Mouse (Mus musculus): ENCODE measurements around the gene Onecut3.

Gene Onecut3

DNA sequence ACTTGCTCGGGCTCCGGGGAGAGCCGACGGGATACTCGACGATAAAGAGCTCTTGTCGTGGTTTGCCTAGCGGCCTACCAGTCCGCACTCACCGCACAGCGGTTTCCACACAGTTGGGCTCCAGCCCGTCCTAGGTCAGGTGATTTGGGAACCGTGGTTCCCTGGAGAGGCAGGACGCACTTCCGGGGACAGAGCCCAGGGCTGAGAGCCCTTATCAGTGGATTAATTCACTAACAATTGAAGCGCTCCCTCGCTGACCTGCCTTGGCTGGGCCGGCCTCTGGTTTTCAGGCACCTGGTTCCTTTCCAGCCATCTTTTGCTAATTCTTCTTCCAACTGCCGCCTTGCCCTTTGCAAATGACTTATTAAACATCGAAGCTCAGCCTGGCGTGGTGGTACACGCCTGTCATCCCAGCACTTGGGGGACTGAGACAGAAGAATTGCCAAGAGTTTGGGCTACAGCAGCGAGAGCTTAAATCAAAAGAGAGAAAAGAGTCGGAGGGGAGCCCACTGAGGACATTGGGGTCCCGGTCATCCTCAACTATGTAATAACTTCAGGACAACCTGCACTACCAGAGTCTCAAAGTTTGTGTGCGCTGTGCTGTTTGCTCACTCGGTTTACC, 9.1 kb downstream of the Onecut3 start:
- DNase-seq (ENCODE audit: low spot score in 2 of 2): no peak

DNA sequence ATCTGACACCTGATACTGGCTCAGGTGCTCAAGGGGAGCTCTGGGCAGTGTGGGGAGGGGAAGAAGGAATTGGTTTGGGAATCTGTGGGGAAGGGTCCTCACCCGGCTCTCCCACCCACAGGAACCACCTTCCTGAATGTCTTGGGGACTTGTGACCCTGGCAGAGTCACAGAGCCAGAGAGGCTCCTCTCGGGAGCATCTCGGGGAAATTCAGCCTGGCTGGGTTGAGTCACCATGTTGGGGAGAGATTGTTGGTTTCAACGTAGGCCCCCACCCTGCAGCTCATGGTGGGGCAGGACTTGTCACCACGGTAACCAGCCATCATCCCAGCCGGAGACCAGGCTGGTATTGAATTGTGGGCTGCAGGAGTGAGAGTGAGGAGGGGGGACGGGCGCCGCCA, 10.1 kb downstream of the Onecut3 start:
- no peak for DNase-seq (ENCODE audit: low spot score in 2 of 2)

DNA sequence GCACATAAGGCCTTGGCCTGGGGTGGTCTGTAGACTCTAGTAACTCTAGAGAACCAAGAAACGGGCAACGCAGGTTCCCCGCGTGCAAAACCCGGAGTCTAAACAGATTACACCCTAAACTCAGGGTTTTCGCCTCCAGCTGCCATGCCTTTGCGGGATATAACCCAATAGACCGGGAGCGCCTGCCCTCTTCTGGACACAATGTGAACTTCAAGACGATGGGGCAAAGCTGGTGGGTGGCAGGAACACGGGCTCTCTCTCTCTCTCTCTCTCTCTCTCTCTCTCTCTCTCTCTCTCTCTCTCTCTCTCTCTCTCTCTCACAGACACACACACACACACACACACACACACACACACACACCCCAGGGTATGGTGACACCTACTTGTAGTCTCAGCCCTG, 11.6 kb downstream of the Onecut3 start:
- peak; percentile 48 to 49 for DNase-seq (ENCODE audit: low spot score in 2 of 2)

DNA sequence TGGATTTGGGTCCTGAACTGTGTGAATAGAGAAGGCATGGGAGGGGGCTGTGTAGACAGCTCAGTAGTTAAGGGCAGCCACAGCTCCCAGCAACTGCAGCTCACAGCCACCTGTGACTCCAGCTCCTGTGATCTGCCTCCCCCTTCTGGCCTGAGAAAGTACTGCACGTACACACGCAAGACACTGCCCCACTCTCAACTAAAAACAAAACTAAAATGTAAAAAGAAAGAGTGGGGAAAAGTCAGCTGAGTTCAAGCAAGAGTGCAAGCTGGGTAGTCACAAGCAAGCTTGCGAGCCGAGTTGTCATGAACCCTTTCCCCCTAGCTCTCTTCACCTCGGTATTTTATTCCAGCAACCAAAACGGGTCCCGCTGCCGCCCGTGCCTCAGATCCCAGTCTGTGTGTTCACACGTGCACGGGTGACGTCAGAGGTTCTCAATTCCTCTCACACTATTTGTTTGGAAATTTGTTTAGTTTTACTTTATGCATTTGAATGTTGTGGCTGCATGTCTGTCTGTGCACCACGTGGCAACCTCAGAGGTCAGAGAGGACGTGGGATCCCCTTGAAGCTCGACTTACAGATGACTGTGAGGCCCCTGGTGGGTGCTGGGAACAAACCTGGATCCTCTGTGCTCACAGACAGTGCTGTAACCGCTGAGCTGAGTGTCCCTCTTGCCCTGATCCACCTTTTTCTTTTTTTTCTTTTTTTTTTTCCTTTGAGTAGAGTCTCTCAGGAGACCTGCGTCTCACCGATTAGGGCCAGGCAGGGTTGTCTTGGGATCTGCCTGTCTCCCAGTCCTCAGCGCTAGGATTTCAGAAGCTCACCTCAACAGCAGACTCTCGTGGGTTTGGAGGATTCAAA, 15.0 kb downstream of the Onecut3 start:
- DNase-seq (ENCODE audit: low spot score in 2 of 2): peak; percentile 71 to 76

DNA sequence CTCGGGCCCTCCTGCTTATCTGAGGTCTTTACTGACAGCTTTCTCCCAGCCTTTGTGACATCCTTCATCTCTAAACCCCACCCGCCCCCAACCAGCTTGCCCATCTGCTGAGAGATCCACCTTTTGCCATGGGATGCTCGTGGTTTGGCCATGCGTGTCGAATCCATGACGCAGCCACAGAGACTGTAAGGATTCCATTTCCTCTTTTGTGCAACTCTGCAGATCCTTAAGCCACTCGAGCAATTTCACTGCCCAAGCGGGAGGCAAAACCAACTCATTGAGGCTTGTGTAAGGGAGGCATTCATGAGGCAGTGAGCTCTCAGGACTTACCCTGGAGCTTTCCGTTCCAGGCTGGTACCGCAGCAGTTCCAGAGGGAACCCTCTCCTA, 15.6 kb downstream of the Onecut3 start:
- no peak for DNase-seq (ENCODE audit: low spot score in 2 of 2)

DNA sequence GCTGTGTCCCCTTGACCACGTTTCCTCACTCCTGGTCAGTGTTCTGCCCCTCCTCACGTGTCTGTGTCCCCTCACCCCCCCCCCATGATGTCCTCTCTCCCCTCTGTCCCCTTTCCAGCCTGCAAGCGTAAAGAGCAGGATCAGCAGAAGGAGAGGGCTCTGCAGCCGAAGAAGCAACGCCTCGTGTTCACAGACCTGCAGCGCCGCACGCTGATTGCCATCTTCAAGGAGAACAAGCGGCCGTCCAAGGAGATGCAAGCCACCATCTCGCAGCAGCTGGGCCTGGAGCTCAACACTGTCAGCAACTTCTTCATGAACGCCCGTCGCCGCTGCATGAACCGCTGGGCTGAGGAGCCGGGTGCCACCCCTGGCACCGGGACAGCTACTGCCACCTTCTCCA, 19.1 kb downstream of the Onecut3 start:
- DNase-seq (ENCODE audit: low spot score in 2 of 2): peak in 1 of 2 experiments; percentile 7

DNA sequence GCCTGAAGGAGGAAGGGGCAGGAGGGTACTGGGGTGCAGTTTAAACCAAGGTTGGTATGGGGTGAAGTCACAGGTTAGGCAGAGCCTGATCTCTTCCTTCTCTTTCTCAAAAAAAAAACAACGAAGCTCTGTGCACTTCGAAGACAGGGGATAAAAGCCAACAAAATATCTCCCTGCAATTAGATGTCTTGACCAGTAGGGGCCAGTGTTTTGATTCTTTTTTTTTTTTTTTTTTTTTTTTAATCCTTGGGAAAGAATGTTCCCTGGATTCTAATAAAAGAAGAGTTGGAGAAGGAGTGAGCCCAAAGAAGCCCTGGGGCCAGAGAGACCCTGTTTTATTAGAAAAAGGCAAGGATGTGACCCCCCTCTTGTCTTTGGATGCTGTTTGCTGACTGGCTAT, 24.7 kb downstream of the Onecut3 start:
- DNase-seq (ENCODE audit: low spot score in 2 of 2): no peak

DNA sequence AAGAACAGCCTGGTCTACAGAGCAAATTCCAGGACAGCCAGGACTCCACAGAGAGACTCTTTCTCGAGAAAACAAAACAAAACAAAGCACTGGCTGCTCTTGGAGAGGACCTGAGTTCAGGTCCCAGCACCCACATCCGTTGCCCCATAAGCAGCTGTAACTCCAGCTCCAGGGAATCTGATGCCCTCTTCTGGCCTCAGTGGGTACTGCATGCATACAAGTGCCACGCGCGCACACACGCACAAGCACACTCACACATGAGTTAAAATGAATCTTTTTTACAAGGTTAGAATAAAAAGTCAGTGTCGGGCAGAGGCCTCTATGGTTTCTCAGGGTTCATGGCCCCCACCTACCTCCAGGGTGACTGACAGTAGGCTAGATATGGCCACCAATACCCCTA, 28.7 kb downstream of the Onecut3 start:
- DNase-seq (ENCODE audit: low spot score in 2 of 2): no peak

DNA sequence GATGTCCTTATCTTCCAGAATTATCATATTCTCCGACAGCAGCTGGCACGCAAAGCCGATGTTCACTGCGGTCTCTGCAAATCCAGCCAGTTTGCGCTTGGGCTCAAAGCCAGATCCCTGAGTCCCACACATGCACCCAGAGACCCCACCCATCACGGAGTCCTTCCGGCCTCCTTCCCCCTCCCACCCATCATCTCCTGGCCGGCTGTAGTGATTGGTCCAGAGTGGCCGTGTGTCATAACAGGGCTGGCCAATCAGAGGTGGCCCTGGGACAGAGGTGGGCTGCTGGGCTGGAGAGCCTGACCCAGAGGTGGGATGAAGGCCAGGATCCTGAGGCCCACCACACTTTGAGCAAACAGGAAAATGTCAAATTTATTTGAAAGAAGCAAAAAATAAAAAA, 31.5 kb downstream of the Onecut3 start:
- no peak for DNase-seq (ENCODE audit: low spot score in 2 of 2)

DNA sequence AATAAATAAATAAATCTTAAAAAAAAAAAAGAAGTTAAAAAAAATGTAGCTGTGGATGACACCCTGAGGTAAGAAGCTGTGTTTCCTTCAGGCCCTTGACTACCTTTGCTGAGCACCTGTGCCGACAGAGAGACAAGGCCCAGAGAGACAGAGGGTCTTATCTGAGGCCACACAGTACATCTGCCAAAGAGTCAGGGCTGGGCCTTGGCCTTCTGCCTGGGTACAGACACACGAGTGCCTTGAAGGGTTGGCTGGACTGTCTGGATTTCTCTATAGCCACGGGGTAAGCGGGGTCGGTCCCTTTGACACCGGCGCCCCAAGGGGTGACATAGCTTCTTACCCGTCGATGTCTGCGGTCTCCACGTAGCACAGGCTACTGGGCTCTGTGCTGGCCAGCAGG, 38.1 kb downstream of the Onecut3 start:
- no peak for DNase-seq (ENCODE audit: low spot score in 2 of 2)

DNA sequence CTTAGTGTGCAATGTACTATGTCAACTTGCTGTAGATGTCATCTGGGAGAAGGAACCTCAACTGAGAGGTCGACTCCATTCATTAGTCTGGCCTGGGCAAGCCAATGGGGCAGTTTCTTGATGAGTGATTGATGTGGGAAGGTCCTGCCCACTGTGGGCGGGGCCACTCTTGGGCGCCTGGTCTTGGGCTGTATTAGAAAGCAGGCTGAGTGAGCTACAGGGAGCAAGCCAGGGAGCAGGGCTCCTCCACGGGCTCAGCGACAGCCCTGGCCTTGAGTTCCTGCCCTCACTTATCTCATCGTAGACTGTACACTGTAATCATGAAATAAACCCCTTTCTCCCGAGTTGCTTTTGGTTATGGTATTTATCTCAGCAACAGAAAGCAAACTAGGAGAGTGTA, 39.1 kb downstream of the Onecut3 start:
- DNase-seq (ENCODE audit: low spot score in 2 of 2): no peak

DNA sequence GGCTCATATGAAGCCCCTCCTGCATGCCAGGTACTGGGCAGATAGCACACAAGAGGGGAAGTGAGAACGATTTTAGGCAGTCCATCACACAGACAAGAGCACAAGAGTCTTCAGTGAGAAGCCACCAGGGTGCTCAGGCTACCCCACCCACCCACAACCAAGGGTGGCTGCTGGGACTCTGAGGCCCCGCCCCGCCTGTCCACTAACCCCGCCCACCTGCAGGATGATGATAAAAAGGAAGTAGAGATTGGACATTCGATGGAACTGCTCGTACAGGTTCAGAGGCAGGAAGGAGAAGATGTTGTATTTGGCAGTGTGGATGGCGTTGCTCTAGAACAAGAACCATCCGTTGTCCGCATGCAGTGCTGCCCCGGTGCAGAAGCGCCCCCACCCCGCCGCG, 40.4 kb downstream of the Onecut3 start:
- DNase-seq (ENCODE audit: low spot score in 2 of 2): no peak

DNA sequence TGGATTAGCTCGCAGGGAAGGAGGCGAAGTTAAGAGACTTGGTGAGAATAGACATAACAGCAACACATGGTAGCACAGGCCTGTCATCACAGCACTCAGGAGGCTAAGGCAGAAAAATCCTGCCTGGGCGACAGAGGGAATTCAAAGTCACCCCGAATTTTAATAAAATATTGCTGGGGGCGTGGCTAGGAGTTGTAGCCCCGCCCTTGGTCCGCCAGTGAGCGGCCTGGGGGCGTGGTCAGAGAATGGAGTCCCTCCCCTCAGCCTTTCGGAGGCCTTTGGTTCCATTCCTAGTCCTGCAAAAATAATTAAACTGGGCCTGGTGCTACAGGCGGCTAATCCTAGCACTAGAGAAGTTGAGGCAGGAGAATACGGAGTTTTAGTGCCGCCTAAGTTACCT, 41.1 kb downstream of the Onecut3 start:
- DNase-seq (ENCODE audit: low spot score in 2 of 2): no peak

DNA sequence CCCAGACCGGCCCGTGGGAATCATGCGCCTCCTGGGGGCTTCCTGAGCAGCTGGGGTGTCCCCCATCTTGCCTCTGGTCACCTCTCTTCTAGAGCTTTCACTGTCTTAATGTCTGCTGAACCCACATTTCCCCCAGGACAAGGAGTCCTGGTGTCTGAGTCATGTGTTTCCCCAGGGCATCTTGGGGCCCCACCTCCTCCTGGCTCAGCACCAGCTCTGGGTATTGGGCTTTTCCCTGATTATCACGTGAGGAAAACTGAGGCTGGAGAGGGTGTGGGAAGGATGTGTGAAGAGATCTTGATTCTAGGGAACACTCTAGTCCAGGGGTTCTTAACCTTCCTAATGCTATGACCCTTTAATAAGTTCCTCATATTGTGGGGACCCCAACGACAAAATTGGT, 43.5 kb downstream of the Onecut3 start:
- no peak for DNase-seq (ENCODE audit: low spot score in 2 of 2)

DNA sequence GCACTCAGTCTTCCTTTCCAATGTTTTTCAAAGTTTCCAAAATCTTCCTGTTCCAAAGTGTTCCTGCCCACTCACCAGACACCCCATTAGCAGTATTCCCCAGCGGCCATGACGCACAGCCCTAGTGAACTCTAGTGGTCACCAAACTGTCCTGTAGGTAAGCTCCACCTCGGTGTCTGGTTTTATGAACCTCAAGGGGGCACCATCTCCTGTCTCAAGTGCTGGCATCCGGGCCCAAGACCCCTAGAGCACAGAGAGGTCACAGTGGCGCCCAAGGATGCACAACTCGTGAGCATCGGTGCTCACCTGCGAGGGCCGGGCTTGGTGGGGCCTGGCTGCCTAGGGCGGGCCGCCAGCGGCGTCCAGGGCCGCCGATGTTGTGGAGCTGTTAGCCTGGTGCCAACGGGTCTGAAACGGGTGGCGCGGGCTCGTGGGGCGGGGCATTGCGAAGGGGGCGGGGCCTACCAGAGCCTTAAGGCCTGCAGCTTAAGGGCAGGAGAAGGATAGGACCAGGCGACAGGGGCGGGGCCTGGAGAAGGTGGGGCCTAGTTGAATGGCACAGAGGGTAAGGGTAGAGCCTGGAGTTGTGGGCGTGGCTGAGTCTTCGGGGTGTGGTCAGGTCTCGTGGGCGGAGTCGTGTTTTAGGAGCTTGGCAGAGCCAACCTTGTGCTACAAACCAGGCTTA, 44.2 kb downstream of the Onecut3 start, which contains the start of gene Atp8b3:
Atp8b3 (minus strand) TSS at position 415 of the 685 bp plus-strand sequence.
- no peak for DNase-seq (ENCODE audit: low spot score in 2 of 2)

DNA sequence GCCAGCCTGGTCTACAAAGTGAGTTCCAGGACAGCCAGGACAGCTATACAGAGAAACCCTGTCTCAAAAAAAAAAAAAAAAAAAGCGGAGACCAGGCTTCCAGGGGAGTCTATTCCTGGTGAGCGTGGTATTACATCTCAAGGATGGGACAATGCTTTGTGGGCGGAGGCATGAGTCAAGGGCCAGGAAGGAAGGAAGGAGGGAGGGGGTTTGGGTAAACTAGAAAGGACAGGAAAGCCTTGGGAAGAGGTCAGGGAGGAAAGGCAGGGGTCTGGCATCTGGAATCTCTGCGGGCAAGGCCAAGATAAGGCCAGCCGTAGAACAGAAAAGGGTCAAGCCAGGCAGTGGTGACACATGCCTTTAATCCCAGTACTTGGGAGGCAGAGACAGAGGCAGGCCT, 44.9 kb downstream of the Onecut3 start:
- DNase-seq (ENCODE audit: low spot score in 2 of 2): no peak

DNA sequence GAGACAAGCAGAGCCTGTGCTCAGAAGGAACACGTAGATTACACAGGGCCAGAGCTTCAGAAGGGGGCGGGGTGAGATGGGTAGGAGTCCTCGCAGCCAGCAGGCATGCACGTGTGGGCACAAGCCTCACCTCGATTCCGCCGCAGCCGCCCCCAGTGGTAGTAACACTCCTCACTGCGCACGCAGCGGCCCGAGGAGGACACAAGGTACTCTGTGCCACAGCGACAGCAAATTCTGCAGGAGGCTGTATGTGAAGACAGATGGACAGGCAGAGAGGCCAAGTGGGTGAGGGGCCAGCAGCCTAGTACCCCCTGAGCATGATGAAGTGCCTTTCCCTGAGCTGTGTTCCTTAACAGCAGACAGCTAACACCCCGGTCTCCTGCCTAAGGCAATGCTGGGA, 49.2 kb downstream of the Onecut3 start:
- DNase-seq (ENCODE audit: low spot score in 2 of 2): no peak

DNA sequence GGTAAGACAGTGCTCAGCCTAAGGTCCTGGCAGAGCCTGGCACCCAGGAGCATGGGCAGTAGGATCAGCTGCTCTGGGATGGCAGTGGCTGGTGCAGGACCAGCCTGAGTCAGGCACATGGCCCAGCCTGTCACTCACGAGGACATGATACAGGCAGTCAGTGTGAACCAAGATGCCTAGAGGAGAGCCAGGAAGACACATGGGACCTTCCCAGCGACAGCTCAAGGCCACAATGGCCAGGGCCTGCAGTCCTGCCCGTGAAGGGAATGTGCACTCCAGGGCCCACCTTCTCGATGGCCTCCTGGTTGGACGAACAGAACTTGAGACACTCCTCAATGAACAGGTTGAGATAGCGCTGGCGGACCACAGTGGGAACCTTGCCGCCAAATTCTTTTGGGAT, 51.0 kb downstream of the Onecut3 start:
- no peak for DNase-seq (ENCODE audit: low spot score in 2 of 2)

DNA sequence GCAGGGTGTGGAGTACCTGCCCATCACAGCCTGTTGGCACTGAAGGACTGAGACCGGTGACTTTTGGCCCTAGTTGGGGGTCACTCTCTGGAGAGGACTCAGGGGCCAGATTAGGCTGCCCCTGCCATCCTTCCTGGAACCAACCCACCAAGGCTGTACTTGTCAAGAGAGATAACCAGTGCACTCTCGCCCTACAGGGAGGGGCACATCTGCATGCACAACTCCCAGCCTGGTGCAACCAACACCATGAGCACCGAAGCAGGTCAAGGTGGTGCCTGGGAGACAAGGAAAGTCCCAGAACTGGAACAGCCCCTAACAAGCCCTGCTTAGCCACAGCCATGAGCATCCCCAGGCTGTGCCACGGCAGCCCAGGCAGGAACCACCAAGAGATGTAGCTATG, 52.3 kb downstream of the Onecut3 start:
- no peak for DNase-seq (ENCODE audit: low spot score in 2 of 2)

DNA sequence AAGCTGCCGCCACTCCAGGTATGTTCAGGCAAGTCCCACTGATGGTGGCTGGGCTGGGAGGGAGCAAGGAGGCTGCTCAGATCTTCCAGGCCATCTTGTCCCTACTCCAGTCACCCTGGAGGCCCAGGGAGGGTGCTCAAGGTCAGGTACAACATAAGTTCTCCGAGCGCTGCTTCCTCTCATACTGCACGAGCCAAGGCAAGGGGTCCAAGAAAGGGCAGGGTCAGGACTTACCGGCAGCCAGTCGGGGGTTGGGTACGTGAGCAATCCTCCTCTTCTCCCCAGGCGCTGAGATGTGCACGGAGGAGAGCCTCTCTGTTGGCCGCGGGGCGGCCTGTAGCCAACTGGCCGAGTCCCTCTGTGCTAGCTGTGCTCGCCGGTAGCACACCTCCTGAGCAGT, 52.9 kb downstream of the Onecut3 start:
- DNase-seq (ENCODE audit: low spot score in 2 of 2): no peak

DNA sequence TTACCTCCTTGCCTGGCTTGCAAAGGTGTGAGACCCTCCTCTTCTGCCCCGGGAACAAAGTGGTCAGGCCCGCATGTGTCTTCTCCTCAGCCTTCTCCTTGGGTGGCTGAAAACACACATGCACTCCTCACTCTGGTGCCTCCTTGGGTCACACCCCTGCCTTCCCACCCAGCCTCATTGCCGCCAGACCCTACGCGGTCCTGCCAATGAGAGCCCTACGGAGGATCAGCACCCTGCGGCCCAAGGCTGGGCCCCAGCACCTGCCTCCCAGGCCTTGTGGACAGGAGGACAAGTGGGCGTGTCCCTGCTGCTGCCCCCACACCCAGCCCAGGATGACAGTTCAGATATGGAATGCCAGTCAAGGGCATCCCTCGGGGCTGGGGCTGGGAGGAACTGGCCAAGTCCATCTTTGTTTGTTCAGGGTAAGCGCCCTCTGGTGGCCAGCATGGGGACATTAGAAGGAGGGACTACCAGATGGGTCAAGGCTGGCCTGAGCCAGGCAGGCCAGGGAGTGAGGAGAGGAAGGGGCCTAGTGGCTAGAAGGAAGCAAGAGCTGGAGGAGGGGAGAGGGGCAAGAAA, 53.9 kb downstream of the Onecut3 start:
- DNase-seq (ENCODE audit: low spot score in 2 of 2): no peak

DNA sequence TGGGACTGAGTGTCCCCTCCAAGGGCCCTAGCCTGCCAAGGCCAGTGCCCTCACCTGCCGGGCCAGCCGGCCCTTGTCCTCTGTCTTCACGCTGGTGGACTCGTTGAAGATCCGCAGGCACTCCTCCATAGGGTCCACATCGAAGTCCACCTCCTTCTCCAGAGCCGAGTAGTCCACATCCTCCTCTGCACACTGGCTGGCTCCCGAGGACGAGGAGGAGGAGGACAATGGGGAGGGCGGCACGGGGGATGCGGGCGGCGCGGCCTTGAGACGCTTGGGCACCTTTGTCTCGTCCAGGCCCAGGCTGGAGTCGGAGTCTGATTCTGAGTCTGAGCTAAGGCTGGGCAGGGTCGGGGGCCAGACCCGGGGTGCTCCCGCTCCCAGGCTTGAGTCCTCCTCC, 54.6 kb downstream of the Onecut3 start:
- no peak for DNase-seq (ENCODE audit: low spot score in 2 of 2)

DNA sequence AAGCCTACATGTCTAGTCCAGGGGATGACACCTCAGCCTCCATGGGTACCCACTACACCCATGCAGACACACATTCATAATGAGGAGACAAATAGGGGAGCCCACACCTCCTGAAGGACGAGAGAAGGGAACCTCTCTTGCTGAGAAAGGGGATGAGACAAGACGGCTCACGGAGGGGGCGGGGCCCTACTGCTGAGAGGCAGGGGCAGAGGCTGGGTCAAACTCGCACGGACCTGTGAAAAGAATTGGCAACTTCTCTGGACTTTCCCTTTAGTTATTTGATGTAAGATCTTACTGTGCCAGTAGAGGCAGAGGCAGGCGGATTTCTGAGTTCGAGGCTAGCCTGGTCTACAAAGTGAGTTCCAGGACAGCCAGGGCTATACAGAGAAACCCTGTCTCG, 57.7 kb downstream of the Onecut3 start:
- DNase-seq (ENCODE audit: low spot score in 2 of 2): no peak

All from frontal cortex, postnatal 36 days (tissue).